Comparison of ENCODE assay signal across 10 mouse cellular contexts in genomic region chr11:119304904-119305712, GRCm38 (mm10). TPM values are rescaled to one million over a fixed set of nuclear protein-coding genes. Genes with fewer than 3 reads are reported as not detected.
DNase-seq lines count a peak whose midpoint lies in the region; ATAC-seq and TF ChIP-seq lines count a peak whose summit lies in the region.
"Had no signal": no experiment of that assay in that cellular context is flagged by ENCODE, and none has a peak within 500 bp of the region (broad histone marks: within the 10 kb centered on the region; RNA-seq: fewer than 3 reads in every experiment).

No protein-coding gene starts in this region.

- no peak overlapping the region for H3K4me3 ChIP-seq in MEL (ENCODE audit: control insufficient read depth in 1 of 2, insufficient read depth in 1 of 2, low read depth in 2 of 2, low read length in 2 of 2)
- no peak overlapping the region for H3K4me3 ChIP-seq in liver, embryonic 11.5 days (ENCODE audit: low read depth, low read length)
- H3K4me3 ChIP-seq in olfactory bulb, adult 2 months (ENCODE audit: insufficient read depth, low read depth, low read length): no peak overlapping the region
- H3K4me3 ChIP-seq: heart, embryonic 15.5 days; myocyte had no signal

- H3K27ac ChIP-seq in MEL (ENCODE audit: control insufficient read depth, low read depth, low read length): no peak overlapping the region
- no peak overlapping the region for H3K27ac ChIP-seq in liver, embryonic 11.5 days (ENCODE audit: low read depth, low read length)
- H3K27ac ChIP-seq in olfactory bulb, adult 2 months (ENCODE audit: insufficient read depth, low read depth, low read length): no peak overlapping the region

- H3K9me3 ChIP-seq in MEL (replicated peaks; ENCODE audit: insufficient read depth, low read length): no peaks in the 10 kb centered on the region
- H3K9me3 ChIP-seq in liver, embryonic 11.5 days (ENCODE audit: control insufficient read depth, low read length): no peaks in the 10 kb centered on the region
- H3K9me3 ChIP-seq: heart, embryonic 15.5 days had no signal

- TF ChIP-seq CTCF in MEL (IDR thresholded peaks at IDR 0.05 in 2 of 3, conservative IDR thresholded peaks at IDR 0.05 in 1 of 3; ENCODE audit: control insufficient read depth in 1 of 3, insufficient read depth in 1 of 3, low read depth in 2 of 3, low read length in 3 of 3, poor library complexity in 1 of 3, severe bottlenecking in 1 of 3): peak; percentile 83 to 91 (median 84)
- TF ChIP-seq CTCF in olfactory bulb, adult 2 months (IDR thresholded peaks at IDR 0.05; ENCODE audit: insufficient read depth, low read depth, low read length): peak; percentile 23; the same call in 1 of the 2 replicates

- 37% methylated on average over 16 of the region's 16 CpGs for WGBS in liver, embryonic 11.5 days
- whole genome bisulfite sequencing in olfactory bulb, adult 2 months: 46% methylated on average over 16 of the region's 16 CpGs

- H3K9ac ChIP-seq in MEL (ENCODE audit: control insufficient read depth, low read depth, low read length, poor library complexity, severe bottlenecking): no peak overlapping the region
- no peak overlapping the region for H3K9ac ChIP-seq in liver, embryonic 11.5 days (ENCODE audit: low read depth, low read length)
- H3K9ac ChIP-seq: heart, embryonic 15.5 days had no signal

- TF ChIP-seq POLR2A in MEL (IDR thresholded peaks at IDR 0.05; ENCODE audit: control insufficient read depth in 1 of 2, insufficient read depth in 1 of 2, low read depth in 1 of 2, low read length in 2 of 2, poor library complexity in 1 of 2): no peak
- no peak for TF ChIP-seq POLR2A in olfactory bulb, adult 2 months (IDR thresholded peaks at IDR 0.05; ENCODE audit: insufficient read depth, low read depth, low read length)

- DNase-seq in left cerebral cortex, postnatal 4 days: peak; percentile 53
- DNase-seq in left cerebral cortex, adult 8-10 months (ENCODE audit: low spot score in 2 of 2): no peak
- DNase-seq in MEL (ENCODE audit: low read depth, low spot score): peak; percentile 84
- DNase-seq in c-Kit-positive CD71-negative TER-119-negative erythroid progenitor cells, embryonic 14.5 days (ENCODE audit: low read depth): peak; percentile 42
- peak; percentile 29 to 51 for DNase-seq in heart, postnatal 10 days
- no peak for DNase-seq in liver, embryonic 11.5 days (ENCODE audit: low spot score)
- DNase-seq in layer of hippocampus, adult 9-11 months: no peak

- TF ChIP-seq EP300 in MEL (IDR thresholded peaks at IDR 0.05; ENCODE audit: low read depth in 1 of 2, low read length in 2 of 2): no peak

- H3K4me1 ChIP-seq in MEL (ENCODE audit: control insufficient read depth in 1 of 2, insufficient read depth in 2 of 2, low read length in 2 of 2): peaks cover 0 to 7% of the 10 kb centered on the region in 2 experiments; a peak in 1 of 4 replicates
- H3K4me1 ChIP-seq in liver, embryonic 11.5 days (replicated peaks; ENCODE audit: control insufficient read depth, insufficient read depth, low read length): 0 out of 2 replicates have a peak, but pooled peaks cover 4% of the 10 kb centered on the region
- peaks cover 2% of the 10 kb centered on the region; the same call in 1 of the 2 replicates for H3K4me1 ChIP-seq in olfactory bulb, adult 2 months (ENCODE audit: control insufficient read depth, insufficient read depth, low read length)

- intact Hi-C loops in left cerebral cortex, postnatal 4 days (cut with DNase I): loop anchor here (10.0 kb wide), 2 partner anchors 180 to 600 kb away; no protein-coding TSS in a partner anchor
- intact Hi-C loops in heart, postnatal 10 days (cut with DNase I): loop anchor here (2.0 kb wide), 1 partner anchor 58 kb away; no protein-coding TSS in a partner anchor

- ATAC-seq in liver, embryonic 11.5 days (replicated peaks; ENCODE audit: low FRiP score): peak; percentile 36; the same call in 1 of the 2 replicates

- peaks cover 8 to 16% of the 10 kb centered on the region in 2 experiments; a peak in 3 of 4 replicates for H3K27me3 ChIP-seq in MEL (ENCODE audit: control insufficient read depth in 1 of 2, insufficient read depth in 2 of 2, low read length in 2 of 2)
- H3K27me3 ChIP-seq in liver, embryonic 11.5 days (replicated peaks; ENCODE audit: control insufficient read depth, insufficient read depth, low read length): peaks cover 15% of the 10 kb centered on the region

- no peaks in the 10 kb centered on the region for H3K36me3 ChIP-seq in MEL (ENCODE audit: control insufficient read depth in 1 of 2, insufficient read depth in 2 of 2, low read length in 2 of 2)
- no peaks in the 10 kb centered on the region for H3K36me3 ChIP-seq in liver, embryonic 11.5 days (ENCODE audit: control insufficient read depth, insufficient read depth, low read length)
- H3K36me3 ChIP-seq: heart, embryonic 15.5 days had no signal

- TF ChIP-seq RAD21 in MEL (IDR thresholded peaks at IDR 0.05; ENCODE audit: low read depth, low read length): peak; percentile 70

- H3K4me2 ChIP-seq in liver, embryonic 11.5 days: no peak overlapping the region
- H3K4me2 ChIP-seq: heart, embryonic 15.5 days had no signal

- H3K79me2 ChIP-seq in MEL (ENCODE audit: control insufficient read depth, insufficient read depth, low read length, poor library complexity): no peaks in the 10 kb centered on the region

TF ChIP-seq in MEL, 35 proteins besides CTCF, POLR2A, EP300 and RAD21 (continues in another document):
- TF ChIP-seq RCOR1 (IDR thresholded peaks at IDR 0.05; ENCODE audit: low read depth, low read length) (no peak), GATA1 (IDR thresholded peaks at IDR 0.05; ENCODE audit: low read depth, low read length) (no peak), POLR2AphosphoS5 (IDR thresholded peaks at IDR 0.05; ENCODE audit: borderline replicate concordance, low read depth, low read length) (no peak), NRF1 (IDR thresholded peaks at IDR 0.05; ENCODE audit: insufficient read depth, low read depth, low read length, poor library complexity, severe bottlenecking) (no peak), MAZ (IDR thresholded peaks at IDR 0.05; ENCODE audit: low read depth, low read length) (no peak), SMC3 (IDR thresholded peaks at IDR 0.05; ENCODE audit: low read depth, low read length) (peak; percentile 84), HCFC1 (IDR thresholded peaks at IDR 0.05; ENCODE audit: low read depth, low read length) (no peak), ZC3H11A (IDR thresholded peaks at IDR 0.05; ENCODE audit: low read depth, low read length) (peak; percentile 46), CHD2 (IDR thresholded peaks at IDR 0.05; ENCODE audit: low read length) (no peak)

RNA-seq across cellular contexts. Expression of gene Card14, which starts 2.5 kb away (rescaled TPM):
- total RNA-seq in left cerebral cortex, postnatal 4 days (2021): under 1 TPM; 0.38 to 0.54 TPM
- under 1 TPM; 0.09 to 0.27 (median 0.19) TPM for total RNA-seq in left cerebral cortex, adult 8-10 months (2022)
- total RNA-seq in MEL (2012; rRNA removed): not detected in 2 replicates
- polyA plus RNA-seq in MEL (2012; ENCODE audit: insufficient read depth in 1 of 2, insufficient read length in 2 of 2, low read depth in 1 of 2, low replicate concordance in 2 of 2, missing spikeins in 1 of 2): not detected
- under 1 TPM; 0.07 to 0.12 TPM for total RNA-seq in heart, postnatal 10 days (2021)
- 0.32 and 0.37 TPM in 2 replicates for polyA plus RNA-seq in liver, embryonic 11.5 days (2014; fragmentation: Nextera tagmentation; extraction: Ambion mirVana)
- not detected in 2 replicates for polyA plus RNA-seq in olfactory bulb, adult 2 months (2012; ENCODE audit: insufficient read depth, insufficient read length, low replicate concordance, missing spikeins)

RNA-seq across cellular contexts. Expression of gene Eif4a3, which starts 5.2 kb away (rescaled TPM):
- total RNA-seq in left cerebral cortex, postnatal 4 days (2021): 100 to 1,000 TPM; 115 to 127 TPM
- total RNA-seq in left cerebral cortex, adult 8-10 months (2022): 10 to 100 TPM; 79.6 to 92.5 (median 88.2) TPM
- total RNA-seq in MEL (2012; rRNA removed): 509 and 608 TPM in 2 replicates
- polyA plus RNA-seq in MEL (2012; ENCODE audit: insufficient read depth in 1 of 2, insufficient read length in 2 of 2, low read depth in 1 of 2, low replicate concordance in 2 of 2, missing spikeins in 1 of 2): 100 to 1,000 TPM; 427 to 521 TPM
- 100 to 1,000 TPM; 105 to 112 TPM for total RNA-seq in heart, postnatal 10 days (2021)
- 403 and 404 TPM in 2 replicates for polyA plus RNA-seq in liver, embryonic 11.5 days (2014; fragmentation: Nextera tagmentation; extraction: Ambion mirVana)
- polyA plus RNA-seq in olfactory bulb, adult 2 months (2012; ENCODE audit: insufficient read depth, insufficient read length, low replicate concordance, missing spikeins): not detected in 2 replicates

RNA-seq across cellular contexts. Expression of gene Gaa, which starts 37.4 kb away (rescaled TPM):
- total RNA-seq in left cerebral cortex, postnatal 4 days (2021): 100 to 1,000 TPM in 1 of 2 experiments, 10 to 100 TPM in 1; 86.9 to 104 TPM
- 100 to 1,000 TPM; 280 to 307 (median 295) TPM for total RNA-seq in left cerebral cortex, adult 8-10 months (2022)
- total RNA-seq in MEL (2012; rRNA removed): 51.4 and 54.1 TPM in 2 replicates
- polyA plus RNA-seq in MEL (2012; ENCODE audit: insufficient read depth in 1 of 2, insufficient read length in 2 of 2, low read depth in 1 of 2, low replicate concordance in 2 of 2, missing spikeins in 1 of 2): 10 to 100 TPM in 1 of 2 experiments, not detected in 1; 85.6 TPM
- 10 to 100 TPM; 56.7 to 58.4 TPM for total RNA-seq in heart, postnatal 10 days (2021)
- 40.5 and 42.5 TPM in 2 replicates for polyA plus RNA-seq in liver, embryonic 11.5 days (2014; fragmentation: Nextera tagmentation; extraction: Ambion mirVana)
- not detected in 2 replicates for polyA plus RNA-seq in olfactory bulb, adult 2 months (2012; ENCODE audit: insufficient read depth, insufficient read length, low replicate concordance, missing spikeins)

RNA-seq across cellular contexts. Expression of gene Sgsh, which starts 50.2 kb away (rescaled TPM):
- total RNA-seq in left cerebral cortex, postnatal 4 days (2021): 1 to 10 TPM; 4.2 to 5.1 TPM
- 1 to 10 TPM; 4.5 to 5.5 (median 5.3) TPM for total RNA-seq in left cerebral cortex, adult 8-10 months (2022)
- total RNA-seq in MEL (2012; rRNA removed): 0.12 TPM in 1 of 2 replicates, not detected in the other
- under 1 TPM in 1 of 2 experiments, not detected in 1; 0.25 TPM for polyA plus RNA-seq in MEL (2012; ENCODE audit: insufficient read depth in 1 of 2, insufficient read length in 2 of 2, low read depth in 1 of 2, low replicate concordance in 2 of 2, missing spikeins in 1 of 2)
- 1 to 10 TPM; 7.9 TPM for total RNA-seq in heart, postnatal 10 days (2021)
- polyA plus RNA-seq in liver, embryonic 11.5 days (2014; fragmentation: Nextera tagmentation; extraction: Ambion mirVana): 4.4 and 5.8 TPM in 2 replicates
- not detected in 2 replicates for polyA plus RNA-seq in olfactory bulb, adult 2 months (2012; ENCODE audit: insufficient read depth, insufficient read length, low replicate concordance, missing spikeins)

RNA-seq across cellular contexts. Expression of gene Slc26a11, which starts 50.2 kb away (rescaled TPM):
- total RNA-seq in left cerebral cortex, postnatal 4 days (2021): 1 to 10 TPM; 4.1 to 5.3 TPM
- total RNA-seq in left cerebral cortex, adult 8-10 months (2022): 1 to 10 TPM; 3.3 to 4.8 (median 3.8) TPM
- total RNA-seq in MEL (2012; rRNA removed): not detected in 2 replicates
- under 1 TPM in 1 of 2 experiments, not detected in 1; 0.04 TPM for polyA plus RNA-seq in MEL (2012; ENCODE audit: insufficient read depth in 1 of 2, insufficient read length in 2 of 2, low read depth in 1 of 2, low replicate concordance in 2 of 2, missing spikeins in 1 of 2)
- total RNA-seq in heart, postnatal 10 days (2021): 1 to 10 TPM; 3.7 to 5.0 TPM
- polyA plus RNA-seq in liver, embryonic 11.5 days (2014; fragmentation: Nextera tagmentation; extraction: Ambion mirVana): 4.3 and 5.1 TPM in 2 replicates
- not detected in 2 replicates for polyA plus RNA-seq in olfactory bulb, adult 2 months (2012; ENCODE audit: insufficient read depth, insufficient read length, low replicate concordance, missing spikeins)

Comparison
In these comparisons a context has a peak if more than half of its experiments do, and no peak if none do; other contexts are left out.
1. DNase-seq: peak in left cerebral cortex, postnatal 4 days (single experiment), MEL (single experiment), c-Kit-positive CD71-negative TER-119-negative erythroid progenitor cells, embryonic 14.5 days (single experiment) and heart, postnatal 10 days (2 of 2); none in left cerebral cortex, adult 8-10 months (0 of 2), liver, embryonic 11.5 days (single experiment) and layer of hippocampus, adult 9-11 months (single experiment).